Mouse (Mus musculus): ENCODE measurements around the gene Tstd2.

DNA sequence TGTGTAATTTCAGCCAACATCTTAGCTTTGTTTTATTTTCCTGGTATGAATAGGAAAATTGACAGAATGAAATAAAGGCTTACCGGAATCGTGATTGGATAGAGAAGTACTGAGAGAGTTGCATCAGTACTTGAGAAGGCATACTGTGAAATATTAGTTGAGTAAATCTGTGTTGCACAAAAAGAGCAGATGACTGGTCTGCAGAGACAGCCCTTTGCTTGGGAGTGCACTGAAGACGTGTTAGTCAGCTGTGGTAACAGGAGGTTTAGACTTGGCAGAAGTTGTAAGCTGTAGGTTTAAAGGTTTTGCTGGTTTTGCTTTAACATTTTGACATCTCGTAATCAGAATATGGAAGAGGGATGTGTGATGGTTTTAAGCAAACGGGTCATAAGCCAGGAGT lies 27.3 kb upstream of the Tstd2 start:
- TF ChIP-seq CTCF (IDR thresholded peaks at IDR 0.05; ENCODE audit: low read depth, low read length) (no peak), GATA1 (IDR thresholded peaks at IDR 0.05; ENCODE audit: borderline replicate concordance, low read length) (no peak)
